Mouse (Mus musculus): ENCODE measurements around the gene 4931414P19Rik.

DNA sequence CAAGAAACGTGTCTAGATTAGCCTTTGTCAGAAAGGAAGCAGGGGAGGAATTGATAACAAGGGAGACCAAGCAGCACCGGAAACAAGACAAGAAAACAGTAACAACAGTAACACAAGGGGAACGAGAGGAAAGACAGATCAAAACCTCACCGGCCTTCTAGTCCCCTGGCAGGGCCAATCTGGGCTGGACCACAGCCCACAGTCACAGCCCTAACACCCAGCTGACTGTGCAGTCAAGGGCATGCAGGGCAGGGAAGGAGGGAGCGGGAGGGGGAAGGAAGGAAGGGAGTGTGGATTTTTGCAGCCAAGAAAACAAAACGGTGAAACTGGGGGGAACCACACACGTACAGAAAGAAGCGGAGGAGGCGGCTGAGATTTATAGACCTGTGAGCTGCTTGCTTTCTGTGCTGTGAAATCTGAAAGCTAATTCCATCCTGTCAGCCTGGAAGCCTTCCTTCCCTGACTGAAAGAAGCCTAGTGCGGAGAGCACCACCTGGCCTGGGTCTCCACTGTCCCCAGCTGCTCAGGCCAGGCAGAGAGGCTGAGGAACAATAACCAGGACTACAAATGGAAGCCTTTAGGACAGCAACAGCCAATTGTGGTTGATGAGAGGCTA, 13.4 kb downstream of the 4931414P19Rik start:
- TF ChIP-seq GATA1 (IDR thresholded peaks at IDR 0.05; ENCODE audit: borderline replicate concordance, low read length) (peak; percentile 49; the same call in 1 of the 3 replicates), FLI1 (IDR thresholded peaks at IDR 0.05; ENCODE audit: low read length) (no peak)
